Mouse (Mus musculus) retina, adult 2 months (tissue): ENCODE results near the gene Olfr1290.

Experiments
- DNase-seq: peaks from one replicate; pipeline ENCODE4 v3.0.0-alpha.2; 2012; ENCODE audit warnings: low read depth, low spot score

The Olfr1290 gene

GRCm38 (mm10) chr2:111493729-111494128 lies at the start of gene Olfr1290:
TSS of gene Olfr1290 (minus strand) at chr2:111493829.
- DNase-seq: no peak

- DNase-seq: no peak
Observed at GRCm38 (mm10) chr2:111540191-111540590, 46.6 kb upstream of the Olfr1290 start, which contains the start of gene Olfr1294. TSS of gene Olfr1294 (minus strand) at chr2:111540291.

- no peak for DNase-seq
Observed at GRCm38 (mm10) chr2:111524903-111525302, 31.3 kb upstream of the Olfr1290 start, which contains the start of gene Olfr1293-ps. TSS of gene Olfr1293-ps (plus strand) at chr2:111525203.

GRCm38 (mm10) chr2:111517451-111517850 lies 23.8 kb upstream of the Olfr1290 start:
- DNase-seq: no peak

GRCm38 (mm10) chr2:111496880-111497279 lies 3.3 kb upstream of the Olfr1290 start, which contains the start of gene Olfr1291-ps1:
TSS of gene Olfr1291-ps1 (plus strand) at chr2:111497180.
- DNase-seq: no peak

- DNase-seq: no peak
Observed at GRCm38 (mm10) chr2:111480519-111480918, 13.1 kb downstream of the Olfr1290 start, which contains the start of gene Olfr1289. TSS of gene Olfr1289 (plus strand) at chr2:111480819.

GRCm38 (mm10) chr2:111473801-111474200 lies 19.8 kb downstream of the Olfr1290 start, which contains the start of gene Olfr1288:
TSS of gene Olfr1288 (plus strand) at chr2:111474101.
- DNase-seq: no peak

- DNase-seq: no peak
Observed at GRCm38 (mm10) chr2:111448842-111449241, 44.8 kb downstream of the Olfr1290 start, which contains the start of gene Olfr1287. TSS of gene Olfr1287 (plus strand) at chr2:111449142.
